Mouse (Mus musculus) ES-E14 (cell line): Measurements from ENCODE around the gene 4931429L15Rik.
"Not testable (repeated sequence)": the region's sequence is repeated elsewhere in the genome, so short reads cannot be mapped to it uniquely, and the experiment has no call there.

Experiments
- CHD2 ChIP-seq: IDR thresholded peaks from 2 replicates; pipeline ENCODE4 v1.6.1; 2014; ENCODE audit warnings: mild to moderate bottlenecking, low read depth, low read length, inconsistent platforms
- MAFK ChIP-seq: IDR thresholded peaks from 2 replicates; pipeline ENCODE4 v1.6.1; 2014; ENCODE audit warnings: mild to moderate bottlenecking, low read depth, low read length, inconsistent platforms; ENCODE audit not compliant: insufficient read depth

- TF ChIP-seq MAFK, CHD2: not testable (repeated sequence)
These were observed at the start of gene 4931429L15Rik for GRCm38 (mm10) chr9:46319886-46320285.
